Mouse (Mus musculus): ENCODE data around the gene Stk38. TPM values are rescaled to one million over a fixed set of nuclear protein-coding genes. Genes with fewer than 3 reads are reported as not detected.
"Not testable (repeated sequence)": the region's sequence is repeated elsewhere in the genome, so short reads cannot be mapped to it uniquely, and the experiment has no call there.

Gene Stk38
- polyA plus RNA-seq, 1 experiment from 2014 or later, result 128 TPM

DNA sequence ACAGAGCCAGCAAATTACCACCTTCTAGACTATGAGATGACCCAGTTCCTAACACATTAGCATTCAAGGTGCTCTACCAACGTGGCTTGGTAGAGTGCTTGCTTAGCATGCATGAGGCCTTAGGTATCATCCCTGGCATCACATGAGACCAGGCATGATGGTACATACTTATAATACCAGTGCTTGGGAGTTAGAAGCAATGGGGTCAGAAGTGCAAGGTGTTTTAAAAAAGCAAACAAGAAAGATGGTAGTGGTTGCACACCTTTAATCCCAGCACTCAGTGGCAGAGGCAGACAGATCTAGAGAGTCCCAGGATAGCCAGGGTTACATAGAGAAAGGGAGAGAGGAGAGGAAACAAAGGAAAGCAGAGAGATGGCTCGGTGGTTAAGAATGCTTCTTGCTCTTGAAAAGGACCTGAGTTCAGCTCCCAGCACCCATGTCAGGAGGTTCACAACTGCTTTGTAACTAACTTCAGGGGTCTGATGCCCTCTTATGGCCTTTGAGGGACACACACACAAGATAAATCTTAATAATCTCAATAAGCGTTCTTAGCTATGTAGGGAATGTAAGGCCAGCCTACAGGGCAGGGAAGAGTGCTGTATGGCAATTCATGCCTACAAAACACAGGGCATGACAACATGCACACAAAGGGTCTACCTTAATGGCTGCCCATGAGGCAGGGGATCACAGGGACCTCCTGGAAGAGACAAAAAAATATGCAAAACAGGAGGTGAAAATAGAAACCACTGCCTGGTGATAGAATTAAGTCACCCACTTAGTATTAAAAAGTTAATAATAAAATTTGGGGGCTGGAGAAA, 40.1 kb upstream of the Stk38 start:
- no peaks in the 10 kb centered on the region for H3K27me3 ChIP-seq
- 71% methylated on average over 3 of the region's 3 CpGs for WGBS
- H3K4me3 ChIP-seq, result no peak overlapping the region
- no peaks in the 10 kb centered on the region for H3K9me3 ChIP-seq (replicated peaks)
- H3K4me2 ChIP-seq, result no peak overlapping the region
- H3K27ac ChIP-seq, result peak overlapping the region; percentile 31
- no peak for ATAC-seq
- peaks cover 51% of the 10 kb centered on the region for H3K36me3 ChIP-seq (ENCODE audit: poor library complexity, severe bottlenecking)
- H3K4me1 ChIP-seq, result peaks cover 11% of the 10 kb centered on the region; the same call in 1 of the 2 replicates
- H3K9ac ChIP-seq, result no peak overlapping the region

DNA sequence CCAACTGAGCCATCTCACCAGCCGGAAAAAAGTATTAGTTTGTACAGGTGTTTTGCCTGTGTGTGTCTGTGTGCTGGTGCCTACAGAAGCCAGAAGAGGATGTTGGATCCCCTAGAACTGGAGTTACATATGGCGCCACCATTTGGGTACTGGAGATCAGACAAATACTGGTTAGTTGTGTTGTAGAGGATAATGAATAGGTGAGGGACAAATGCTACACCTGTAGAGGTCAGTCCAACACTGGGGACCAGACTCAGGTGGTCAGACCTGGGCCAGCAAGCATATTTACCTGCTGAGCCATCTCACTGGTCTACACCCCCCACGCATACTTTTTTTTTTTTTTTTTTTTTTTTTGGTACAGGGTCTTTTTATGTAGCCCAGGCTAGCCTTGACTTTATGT, 39.1 kb upstream of the Stk38 start:
- no peak overlapping the region for H3K9ac ChIP-seq
- H3K27ac ChIP-seq, result no peak overlapping the region
- no peak for ATAC-seq
- H3K36me3 ChIP-seq (ENCODE audit: poor library complexity, severe bottlenecking), result peaks cover 61% of the 10 kb centered on the region
- no peak overlapping the region for H3K4me2 ChIP-seq
- peaks cover 11% of the 10 kb centered on the region; the same call in 1 of the 2 replicates for H3K4me1 ChIP-seq
- no peaks in the 10 kb centered on the region for H3K9me3 ChIP-seq (replicated peaks)
- H3K4me3 ChIP-seq, result no peak overlapping the region
- WGBS, result 89% methylated on average over 3 of the region's 3 CpGs
- H3K27me3 ChIP-seq, result no peaks in the 10 kb centered on the region

- Histone ChIP-seq H3K27me3 (no peaks in the 10 kb centered on the region), H3K9me3 (replicated peaks) (no peaks in the 10 kb centered on the region), H3K4me2 (no peak overlapping the region), H3K9ac (no peak overlapping the region), H3K36me3 (ENCODE audit: poor library complexity, severe bottlenecking) (peaks cover 67% of the 10 kb centered on the region), H3K4me1 (peaks cover 11% of the 10 kb centered on the region; the same call in 1 of the 2 replicates), H3K4me3 (no peak overlapping the region), H3K27ac (peak overlapping the region; percentile 74)
- 63% methylated on average over 12 of the region's 12 CpGs for WGBS
- ATAC-seq, result peak; percentile 39; the same call in 1 of the 2 replicates
These were observed 38.1 kb upstream of the Stk38 start for GRCm38 (mm10) chr17:29045741-29046530.

DNA sequence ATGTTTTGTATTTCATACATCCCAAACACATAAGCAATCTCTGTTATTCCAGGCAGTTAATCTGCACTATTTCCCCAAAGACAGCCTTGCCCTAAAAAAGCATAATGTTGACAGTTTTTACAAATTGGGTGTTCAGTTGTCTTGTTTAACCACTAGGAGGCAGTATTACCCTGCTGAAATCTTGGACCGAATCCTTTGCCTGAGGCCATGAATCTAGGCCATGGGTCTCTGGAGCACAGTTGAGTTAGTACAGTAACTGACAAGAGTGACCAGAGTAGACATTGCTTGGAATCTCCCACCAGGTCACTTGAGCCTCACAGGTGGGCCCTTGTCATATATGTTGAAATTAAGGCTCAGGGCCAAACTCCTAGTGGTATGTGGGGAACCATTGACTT, 37.1 kb upstream of the Stk38 start:
- H3K36me3 ChIP-seq (ENCODE audit: poor library complexity, severe bottlenecking), result peaks cover 77% of the 10 kb centered on the region
- 85% methylated on average over 1 of the region's 1 CpGs for WGBS

GRCm38 (mm10) chr17:29044146-29044924, 36.5 kb upstream of the Stk38 start:
- ATAC-seq, result no peak
- no peak overlapping the region for H3K27ac ChIP-seq
- WGBS, result 87% methylated on average over 6 of the region's 6 CpGs

More for the DNA sequence above, 37.1 kb upstream of the Stk38 start:
- H3K4me2 ChIP-seq, result no peak overlapping the region
- no peaks in the 10 kb centered on the region for H3K27me3 ChIP-seq
- H3K9me3 ChIP-seq (replicated peaks), result no peaks in the 10 kb centered on the region
- no peak for ATAC-seq
- no peak overlapping the region for H3K9ac ChIP-seq
- no peak overlapping the region for H3K4me3 ChIP-seq
- peaks cover 11% of the 10 kb centered on the region; the same call in 1 of the 2 replicates for H3K4me1 ChIP-seq
- no peak overlapping the region for H3K27ac ChIP-seq

DNA sequence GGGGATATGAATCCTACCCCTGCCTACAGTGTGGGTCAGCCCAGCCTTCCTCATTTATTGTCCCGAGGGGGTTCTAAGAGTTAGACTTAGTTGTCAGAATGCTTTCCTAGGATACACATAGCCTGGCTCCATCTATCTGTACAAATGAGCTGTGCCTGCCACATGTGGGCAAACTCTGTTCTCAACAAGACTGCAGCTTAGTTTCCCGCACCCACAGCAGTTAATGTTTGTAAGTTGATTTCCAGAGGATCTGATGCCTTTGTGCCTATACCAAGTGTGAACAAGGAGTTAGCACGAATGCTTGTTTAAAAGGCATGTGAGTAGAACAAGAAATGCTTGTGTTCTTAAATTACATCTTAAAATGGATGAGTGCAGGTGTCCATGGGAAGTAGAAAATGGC, 35.8 kb upstream of the Stk38 start:
- no peaks in the 10 kb centered on the region for H3K27me3 ChIP-seq
- H3K27ac ChIP-seq, result no peak overlapping the region
- peaks cover 91% of the 10 kb centered on the region for H3K36me3 ChIP-seq (ENCODE audit: poor library complexity, severe bottlenecking)
- no peak overlapping the region for H3K9ac ChIP-seq
- ATAC-seq, result no peak
- peaks cover 19% of the 10 kb centered on the region for H3K4me1 ChIP-seq
- no peaks in the 10 kb centered on the region for H3K9me3 ChIP-seq (replicated peaks)
- no peak overlapping the region for H3K4me3 ChIP-seq
- WGBS, result 86% methylated on average over 3 of the region's 3 CpGs
- no peak overlapping the region for H3K4me2 ChIP-seq

More at GRCm38 (mm10) chr17:29044146-29044924, 36.5 kb upstream of the Stk38 start:
- Histone ChIP-seq H3K4me3 (no peak overlapping the region), H3K4me1 (peaks cover 17% of the 10 kb centered on the region; the same call in 1 of the 2 replicates), H3K27me3 (no peaks in the 10 kb centered on the region), H3K36me3 (ENCODE audit: poor library complexity, severe bottlenecking) (peaks cover 83% of the 10 kb centered on the region), H3K9ac (no peak overlapping the region), H3K9me3 (replicated peaks) (no peaks in the 10 kb centered on the region), H3K4me2 (no peak overlapping the region)

GRCm38 (mm10) chr17:29042569-29042968, 34.8 kb upstream of the Stk38 start:
- no peak overlapping the region for H3K4me2 ChIP-seq
- H3K4me1 ChIP-seq, result peaks cover 27% of the 10 kb centered on the region
- H3K36me3 ChIP-seq (ENCODE audit: poor library complexity, severe bottlenecking), result peaks cover 92% of the 10 kb centered on the region

DNA sequence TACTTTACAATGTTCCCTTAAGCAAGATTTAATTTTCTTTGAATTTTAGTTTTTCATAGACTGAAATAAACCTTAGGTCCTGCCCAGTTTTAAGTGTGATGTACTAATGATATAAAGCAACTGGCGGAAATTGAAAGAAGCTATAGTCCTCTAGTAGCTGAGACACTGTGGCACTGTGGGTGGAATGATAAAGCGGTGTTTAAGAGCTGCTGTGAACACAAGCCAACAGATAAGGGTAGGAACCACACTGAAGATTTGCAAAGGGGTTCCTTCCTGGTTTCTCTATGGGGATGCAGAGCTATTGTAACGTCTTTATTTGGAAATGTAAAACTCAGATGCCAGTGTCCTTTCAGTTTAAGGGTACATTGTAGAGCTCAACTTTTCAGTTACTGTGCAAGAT, 33.8 kb upstream of the Stk38 start:
- not testable (repeated sequence) for H3K9me3 ChIP-seq (replicated peaks); ATAC-seq; H3K9ac ChIP-seq; H3K27me3 ChIP-seq; H3K4me2 ChIP-seq; H3K4me3 ChIP-seq; H3K27ac ChIP-seq
- H3K4me1 ChIP-seq, result peaks cover 36% of the 10 kb centered on the region
- 89% methylated on average over 3 of the region's 3 CpGs for WGBS
- H3K36me3 ChIP-seq (ENCODE audit: poor library complexity, severe bottlenecking), result peaks cover 93% of the 10 kb centered on the region

More at GRCm38 (mm10) chr17:29042569-29042968, 34.8 kb upstream of the Stk38 start:
- no peaks in the 10 kb centered on the region for H3K27me3 ChIP-seq
- H3K9ac ChIP-seq, result no peak overlapping the region
- H3K27ac ChIP-seq, result no peak overlapping the region
- H3K9me3 ChIP-seq (replicated peaks), result no peaks in the 10 kb centered on the region
- H3K4me3 ChIP-seq, result no peak overlapping the region
- no peak for ATAC-seq

DNA sequence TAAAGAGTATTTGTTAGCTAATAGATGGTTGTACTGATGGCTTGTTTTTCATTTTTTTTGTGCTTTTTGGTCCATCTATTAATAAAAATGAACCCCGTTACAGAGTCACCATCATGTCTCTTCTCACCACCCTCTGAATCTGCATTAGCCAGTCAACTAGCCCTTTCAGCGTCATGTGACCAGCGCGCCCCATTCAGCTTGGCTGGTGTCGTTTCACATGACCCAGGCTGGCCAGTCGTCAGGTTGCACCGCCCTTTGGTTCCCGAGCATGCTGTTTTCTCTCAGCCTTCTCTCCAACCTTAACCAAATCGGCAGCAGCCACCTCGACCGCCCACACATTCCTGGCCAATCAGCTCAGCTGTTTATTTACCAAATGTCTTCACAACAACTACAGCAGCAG, 31.6 kb upstream of the Stk38 start:
- 73% methylated on average over 11 of the region's 11 CpGs for WGBS
- H3K9ac ChIP-seq, result no peak overlapping the region
- ATAC-seq, result no peak
- H3K27me3 ChIP-seq, result no peaks in the 10 kb centered on the region
- H3K27ac ChIP-seq, result no peak overlapping the region
- H3K36me3 ChIP-seq (ENCODE audit: poor library complexity, severe bottlenecking), result peaks cover 79% of the 10 kb centered on the region
- no peaks in the 10 kb centered on the region for H3K9me3 ChIP-seq (replicated peaks)
- no peak overlapping the region for H3K4me3 ChIP-seq
- peaks cover 48% of the 10 kb centered on the region for H3K4me1 ChIP-seq
- H3K4me2 ChIP-seq, result no peak overlapping the region

DNA sequence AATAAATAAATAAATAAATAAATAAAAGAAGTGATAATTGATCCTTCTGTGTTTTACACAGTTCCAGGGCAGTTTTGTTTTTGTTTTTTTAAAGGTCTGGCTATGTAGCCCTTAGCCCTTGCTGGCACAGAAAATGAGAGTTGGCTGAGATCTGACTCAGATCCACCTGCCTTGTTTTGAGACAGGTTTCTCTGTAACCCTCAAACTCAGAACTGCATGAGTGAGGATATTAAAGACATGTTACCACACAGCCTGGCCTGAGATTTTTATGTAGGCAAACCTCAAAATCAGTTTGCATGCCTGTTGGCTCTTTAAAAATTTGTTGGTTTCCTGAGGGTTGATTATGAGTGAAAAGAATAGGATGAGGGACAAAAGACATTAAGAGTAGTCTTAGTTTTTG, 27.7 kb upstream of the Stk38 start:
- H3K9me3 ChIP-seq (replicated peaks), result no peaks in the 10 kb centered on the region

DNA sequence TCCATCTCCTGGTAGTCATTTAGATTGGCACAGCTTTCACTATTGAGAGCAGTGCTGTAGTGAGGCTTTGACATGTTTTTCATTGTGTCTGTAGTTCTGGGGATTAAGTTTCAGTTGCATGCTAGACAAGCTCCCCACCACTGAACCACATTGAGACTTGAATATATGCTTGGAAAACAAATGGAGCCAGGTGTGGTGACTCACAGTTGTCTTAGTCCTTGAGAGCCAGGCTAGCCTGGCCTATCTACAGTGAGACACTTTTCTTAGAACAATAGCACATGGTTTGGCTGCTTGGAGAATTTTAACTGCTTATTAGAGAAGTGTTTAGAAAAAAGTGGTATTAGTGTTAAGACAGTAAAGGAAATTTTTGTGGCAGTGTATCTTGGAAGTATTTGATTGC, 26.5 kb upstream of the Stk38 start:
- ATAC-seq, result no peak

More for the DNA sequence above, 27.7 kb upstream of the Stk38 start:
- Histone ChIP-seq H3K4me2 (peak overlapping the region; percentile 88), H3K4me1 (peaks cover 54% of the 10 kb centered on the region), H3K4me3 (peak overlapping the region; percentile 73), H3K27ac (no peak overlapping the region), H3K27me3 (no peaks in the 10 kb centered on the region), H3K9ac (peak overlapping the region; percentile 97; the same call in 1 of the 2 replicates), H3K36me3 (ENCODE audit: poor library complexity, severe bottlenecking) (peaks cover 44% of the 10 kb centered on the region)
- ATAC-seq, result no peak

More for the DNA sequence above, 26.5 kb upstream of the Stk38 start:
- H3K4me1 ChIP-seq, result peaks cover 48% of the 10 kb centered on the region
- peak overlapping the region; percentile 73 for H3K4me3 ChIP-seq
- peak overlapping the region; percentile 88 for H3K4me2 ChIP-seq
- H3K9ac ChIP-seq, result peak overlapping the region; percentile 97
- no peaks in the 10 kb centered on the region for H3K27me3 ChIP-seq
- no peak overlapping the region for H3K27ac ChIP-seq
- no peaks in the 10 kb centered on the region for H3K9me3 ChIP-seq (replicated peaks)
- H3K36me3 ChIP-seq (ENCODE audit: poor library complexity, severe bottlenecking), result peaks cover 32% of the 10 kb centered on the region

Data from forebrain, embryonic 13.5 days (tissue).